Mouse (Mus musculus): ENCODE measurements around the gene Olfr434. TPM values are rescaled to one million over a fixed set of nuclear protein-coding genes. Genes with fewer than 3 reads are reported as not detected.
"Not testable (repeated sequence)": the region's sequence is repeated elsewhere in the genome, so short reads cannot be mapped to it uniquely, and the experiment has no call there.

Olfr434 gene
- total RNA-seq (2021): not detected
- long read RNA-seq, experiment 1: 0 reads
- long read RNA-seq, experiment 2: 0 reads

DNA sequence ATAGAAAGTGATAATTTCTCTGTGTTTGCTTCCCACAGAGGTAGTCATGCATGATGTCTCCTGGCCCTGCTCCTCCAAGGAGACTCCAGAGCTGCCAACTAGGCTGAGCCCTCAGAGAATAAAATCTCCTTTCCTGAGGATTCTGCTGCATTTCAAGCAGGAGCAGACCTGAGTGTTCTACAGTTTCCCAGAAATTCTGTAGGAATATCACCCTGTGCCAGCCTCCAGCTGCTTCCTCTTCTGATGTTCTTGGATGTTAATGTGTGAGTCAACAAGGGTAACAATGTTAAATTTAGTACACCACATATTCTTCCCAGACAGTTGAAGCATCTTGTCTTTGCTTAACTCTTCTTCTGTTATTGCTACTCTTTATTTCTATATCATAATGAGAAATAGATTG, at the start of gene Olfr434:
Olfr434 (plus strand) TSS at position 149 of the 400 bp plus-strand sequence.
- DNase-seq: not testable (repeated sequence)

GRCm38 (mm10) chr6:43167246-43167645, 45.6 kb upstream of the Olfr434 start:
- DNase-seq: no peak

DNA sequence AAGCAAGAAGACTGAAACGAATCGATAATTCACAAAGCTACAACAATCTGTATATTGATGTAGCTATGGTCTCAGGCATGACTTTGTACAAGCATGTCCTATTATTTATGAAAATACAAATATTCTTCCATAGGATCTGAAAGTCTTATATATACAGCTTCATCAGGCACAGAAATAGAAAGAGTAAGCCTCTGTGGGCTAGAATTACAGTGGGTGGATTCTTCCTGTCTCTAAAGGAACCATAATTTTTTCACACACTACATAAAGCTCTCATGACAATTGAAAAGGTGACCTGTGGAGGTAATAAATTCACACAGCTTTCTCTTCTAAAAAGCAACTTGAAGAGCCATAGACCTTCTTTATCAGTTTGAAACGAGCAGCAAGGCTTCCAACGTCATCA, 41.0 kb upstream of the Olfr434 start, which contains the start of gene Olfr13:
Olfr13 (plus strand) TSS at position 301 of the 400 bp plus-strand sequence.
- DNase-seq: no peak

GRCm38 (mm10) chr6:43178129-43178528, 34.7 kb upstream of the Olfr434 start:
- no peak for DNase-seq

GRCm38 (mm10) chr6:43178584-43179501, 34.0 kb upstream of the Olfr434 start:
- DNase-seq: no peak

DNA sequence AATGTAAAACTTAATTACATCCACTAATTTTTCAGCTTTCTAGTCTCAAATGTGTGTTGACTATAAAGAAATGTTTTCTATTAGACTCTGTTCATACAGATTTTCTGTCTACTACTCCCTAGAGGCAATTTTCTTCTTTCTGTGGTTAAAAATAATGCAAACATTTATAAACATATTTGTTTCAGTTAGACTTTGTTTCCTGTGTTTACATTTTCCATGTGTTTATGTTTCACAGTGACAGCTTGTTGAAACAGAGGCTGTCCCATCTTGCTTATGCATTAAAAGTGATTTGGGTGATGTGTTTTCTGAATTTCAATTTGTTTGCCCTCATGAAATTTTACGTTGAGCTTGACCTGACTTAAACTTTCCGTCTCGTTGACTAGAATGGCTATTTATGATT, 21.8 kb upstream of the Olfr434 start:
- DNase-seq: no peak

DNA sequence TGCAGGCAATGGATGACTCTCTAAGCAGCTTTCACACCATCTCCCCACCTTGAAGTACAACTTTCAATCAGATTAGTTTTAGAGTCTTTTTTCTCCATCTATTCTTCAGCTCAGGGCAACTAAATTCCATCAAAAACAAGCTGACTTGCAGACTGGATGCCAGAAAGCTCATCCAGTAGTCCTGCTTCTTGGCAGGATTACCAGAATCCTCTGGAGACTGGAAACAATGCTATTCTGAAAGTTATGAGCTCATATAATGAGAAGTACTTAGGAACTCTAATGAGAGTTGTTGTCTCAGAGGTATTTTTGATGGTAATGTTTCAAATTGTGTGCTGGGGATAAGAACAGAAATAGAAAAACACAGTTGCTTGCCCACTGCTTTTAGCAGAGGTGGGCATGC, 16.0 kb upstream of the Olfr434 start, which contains the start of gene Olfr435:
Olfr435 (plus strand) TSS at position 366 of the 400 bp plus-strand sequence.
- DNase-seq: no peak

- no peak for DNase-seq
Observed at GRCm38 (mm10) chr6:43198094-43198493, 14.7 kb upstream of the Olfr434 start.

GRCm38 (mm10) chr6:43202786-43203185, 10.0 kb upstream of the Olfr434 start:
- no peak for DNase-seq

- DNase-seq: no peak
Observed at GRCm38 (mm10) chr6:43205355-43205754, 7.5 kb upstream of the Olfr434 start.

GRCm38 (mm10) chr6:43231255-43231654, 18.4 kb downstream of the Olfr434 start, which contains the start of gene Olfr47:
Olfr47 (plus strand) TSS chr6:43231529.
- DNase-seq: not testable (repeated sequence)

DNA sequence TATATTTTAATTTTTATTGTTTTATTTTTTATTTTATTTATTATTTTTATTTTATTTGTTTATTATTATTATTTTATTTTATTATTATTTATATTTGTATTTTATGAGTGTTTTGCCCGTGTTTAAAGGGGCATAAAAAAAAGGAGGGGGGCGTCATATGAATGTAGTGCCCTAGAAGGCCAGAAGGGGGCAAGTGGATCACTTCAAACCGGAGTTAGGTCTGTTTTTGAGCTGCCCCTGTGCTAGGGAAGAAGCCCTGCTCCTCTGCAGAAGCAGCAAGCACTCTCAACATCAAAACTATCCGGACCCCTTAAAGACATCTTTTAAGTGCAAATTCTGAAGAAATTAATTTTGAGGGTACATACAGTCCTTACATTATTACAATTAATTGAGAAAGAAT, 29.2 kb downstream of the Olfr434 start:
- no peak for DNase-seq

GRCm38 (mm10) chr6:43247396-43247795, 34.6 kb downstream of the Olfr434 start:
- DNase-seq: no peak

DNA sequence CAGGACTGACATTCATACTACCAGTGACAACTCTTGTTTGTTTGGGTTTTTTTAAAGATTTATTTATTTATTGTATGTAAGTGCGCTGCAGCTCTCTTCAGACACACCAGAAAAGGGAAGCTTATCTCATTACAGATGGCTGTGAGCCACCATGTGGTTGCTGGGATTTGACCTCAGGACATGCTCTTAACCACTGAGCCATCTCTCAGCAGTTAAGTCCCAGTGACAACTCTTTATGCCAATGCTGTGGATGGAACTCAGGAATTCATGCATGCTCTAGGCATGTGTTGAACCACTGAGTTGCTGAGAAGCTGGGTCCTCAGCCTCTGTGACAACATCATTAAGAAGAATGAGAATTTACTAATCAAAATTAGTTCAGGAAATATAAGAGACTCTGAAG, 40.2 kb downstream of the Olfr434 start:
- no peak for DNase-seq

DNA sequence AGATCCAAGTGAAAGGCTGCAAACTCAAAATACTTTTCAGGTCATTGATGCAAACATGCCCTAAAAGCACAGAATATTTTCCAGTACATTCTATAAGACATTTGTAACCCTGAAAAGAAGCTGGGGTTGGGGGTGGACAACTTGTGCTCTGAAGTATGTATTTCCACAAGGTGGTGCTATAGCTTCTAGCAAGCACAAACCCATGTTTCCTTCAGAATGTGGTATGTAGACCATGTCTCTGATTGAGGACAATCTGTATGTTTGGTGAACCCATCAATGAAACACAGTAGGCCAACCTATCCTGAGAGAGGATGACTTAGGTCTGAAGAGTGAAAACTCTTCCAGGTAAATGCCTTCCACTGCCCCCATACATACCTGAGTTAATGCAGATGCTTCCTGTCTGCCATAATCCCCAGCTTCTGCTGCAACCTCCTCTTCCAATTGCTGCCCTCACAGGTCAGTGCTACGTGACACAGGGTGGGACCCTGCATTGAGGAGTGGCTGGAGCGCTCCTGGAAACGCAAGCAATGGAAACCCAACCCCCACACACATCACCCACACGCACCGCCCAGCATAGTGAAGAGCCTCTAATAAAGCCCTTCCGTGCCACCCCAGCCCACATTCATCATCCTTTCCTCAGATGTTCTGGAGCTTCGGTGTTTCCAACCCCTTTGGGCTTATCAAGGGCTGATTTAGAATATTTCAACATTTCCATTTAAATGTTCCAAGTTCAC, 41.5 kb downstream of the Olfr434 start:
- DNase-seq: no peak

- DNase-seq: no peak
Observed at GRCm38 (mm10) chr6:43260756-43261155, 47.9 kb downstream of the Olfr434 start.

GRCm38 (mm10) chr6:43265363-43266041, 52.7 kb downstream of the Olfr434 start, which contains the start of gene Arhgef5:
Arhgef5 (plus strand) TSS chr6:43265582.
- peak; percentile 20 for DNase-seq

DNA sequence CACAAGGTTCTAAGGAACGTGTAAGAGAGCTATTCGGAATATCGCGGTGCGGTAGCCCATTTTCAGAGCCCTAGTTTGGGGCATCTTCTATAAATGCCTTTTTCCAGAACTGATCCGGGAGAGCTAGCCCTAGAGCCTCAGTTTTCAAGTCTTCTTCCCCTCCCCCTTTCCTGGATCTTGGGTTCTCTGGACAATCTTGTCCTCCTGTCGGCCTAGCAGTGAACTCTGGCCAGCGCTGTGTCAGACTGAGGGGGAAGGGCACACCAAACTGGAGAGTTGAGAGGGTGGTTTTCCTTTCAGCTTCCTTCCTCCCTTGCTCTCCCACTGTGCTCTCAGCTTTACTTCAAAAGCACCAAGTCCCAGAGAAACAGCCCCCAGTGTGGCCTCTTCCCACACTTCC, 53.5 kb downstream of the Olfr434 start:
- DNase-seq: no peak
